Mouse (Mus musculus) heart, adult 18-20 months (tissue): Measurements from ENCODE around the gene Pde4d. TPM values are rescaled to one million over a fixed set of nuclear protein-coding genes. Genes with fewer than 3 reads are reported as not detected.
A peak's percentile ranks its signal among the peaks of the same experiment; 100 is the strongest.

Experiments used
- DNase-seq, 2 experiments: peaks; one replicate each; pipeline ENCODE4 v3.0.0; 2021 to 2022; ENCODE audit warnings: mixed read lengths in 1 of 2
- total RNA-seq, 2 experiments: library from RNA; stranded (reverse); gene quantifications; 2 replicates each; pipeline ENCODE4 v1.2.3; 2021

The Pde4d gene
- total RNA-seq, 2 experiments from 2014 or later = 35.4 to 40.4 TPM

DNA sequence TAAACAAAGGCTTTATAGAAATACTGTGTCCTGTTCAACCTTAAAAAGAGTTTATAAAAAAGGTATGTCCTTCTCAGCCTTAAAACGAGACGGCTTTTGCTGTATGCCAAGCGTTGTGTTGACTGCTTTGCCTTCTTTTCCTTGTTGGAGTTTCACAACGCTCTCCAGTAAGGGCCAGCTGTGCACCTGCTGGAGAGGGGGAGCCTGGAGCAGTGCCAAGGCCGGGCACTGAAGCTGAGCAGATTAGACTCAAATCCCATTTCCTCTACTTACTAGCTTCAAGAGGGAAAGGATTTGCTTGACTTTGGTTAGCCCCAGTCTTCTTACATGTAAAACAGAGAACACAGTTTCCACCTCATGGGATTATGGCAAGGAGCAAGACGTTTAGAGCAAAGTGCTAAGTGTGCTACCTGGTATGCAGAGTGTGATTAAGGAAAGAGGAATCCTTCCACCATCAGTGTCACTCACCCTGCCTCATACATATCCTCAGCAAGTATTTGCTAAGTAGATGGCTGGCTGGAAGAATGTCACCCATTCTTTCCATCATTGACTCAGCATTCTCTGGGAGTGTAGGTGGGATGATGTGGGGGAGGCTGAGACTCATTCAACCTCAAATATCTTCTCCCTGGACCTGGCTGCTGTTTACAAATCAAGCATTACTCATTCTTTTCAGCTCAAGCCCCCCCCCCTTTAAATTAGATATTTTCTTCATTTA lies 149.6 kb downstream of the Pde4d start:
- DNase-seq = no peak

DNA sequence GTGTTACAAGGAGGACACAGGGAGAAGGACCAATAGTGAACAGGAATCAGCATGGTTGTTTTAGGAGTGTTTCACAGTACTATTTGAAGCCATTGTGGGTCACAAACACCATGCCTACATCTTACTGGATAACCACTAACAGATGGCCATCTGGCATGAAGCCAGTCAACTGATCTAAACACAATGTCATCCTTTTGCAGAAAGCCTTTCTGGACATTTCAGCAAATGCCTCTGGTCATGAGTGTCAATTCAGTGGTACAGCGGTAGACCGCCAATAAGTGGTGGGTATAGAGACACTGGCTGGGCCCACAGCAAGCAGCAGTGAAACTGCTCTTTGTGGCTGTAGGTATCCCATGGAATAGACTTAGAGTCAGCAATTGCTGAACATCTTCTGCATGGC lies 151.3 kb downstream of the Pde4d start:
- no peak for DNase-seq

DNA sequence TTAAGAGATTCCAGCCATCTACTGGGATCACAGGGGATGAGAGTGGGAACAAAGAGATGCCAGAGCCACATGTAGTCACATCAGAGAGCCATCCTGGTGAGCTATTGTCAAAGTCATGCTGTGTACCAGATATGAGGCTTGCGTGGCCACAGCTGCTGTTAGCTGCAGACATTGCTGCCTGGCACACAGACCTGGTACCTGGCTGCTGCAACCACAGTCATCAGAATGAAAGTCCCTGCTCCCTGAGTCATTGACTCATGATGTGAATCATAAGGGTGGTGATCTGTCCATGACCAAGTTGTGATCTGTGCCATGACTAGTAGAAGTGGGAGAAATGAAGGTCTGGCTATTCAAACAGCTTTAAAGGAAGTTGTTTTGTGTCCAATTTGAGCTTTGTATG lies 153.8 kb downstream of the Pde4d start:
- DNase-seq = no peak

DNA sequence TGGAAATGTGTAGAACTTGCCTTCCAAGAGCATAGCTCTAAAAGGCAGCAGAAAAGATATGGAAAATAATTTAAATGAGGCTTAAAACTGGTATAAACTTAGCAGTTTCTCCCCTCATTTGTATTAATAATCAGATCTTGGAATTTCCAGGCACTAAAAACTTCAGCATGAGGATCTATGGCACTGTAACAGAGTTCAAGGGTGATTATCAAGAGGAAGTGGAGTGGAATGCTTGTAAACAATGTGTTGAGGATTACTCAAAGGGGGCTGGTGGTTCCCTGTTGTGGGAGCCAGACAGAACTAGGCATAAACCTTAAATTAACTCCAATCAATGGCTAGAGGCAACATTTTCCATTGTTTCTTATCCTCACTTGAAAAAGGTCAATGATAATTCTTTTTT lies 154.5 kb downstream of the Pde4d start:
- no peak for DNase-seq

DNA sequence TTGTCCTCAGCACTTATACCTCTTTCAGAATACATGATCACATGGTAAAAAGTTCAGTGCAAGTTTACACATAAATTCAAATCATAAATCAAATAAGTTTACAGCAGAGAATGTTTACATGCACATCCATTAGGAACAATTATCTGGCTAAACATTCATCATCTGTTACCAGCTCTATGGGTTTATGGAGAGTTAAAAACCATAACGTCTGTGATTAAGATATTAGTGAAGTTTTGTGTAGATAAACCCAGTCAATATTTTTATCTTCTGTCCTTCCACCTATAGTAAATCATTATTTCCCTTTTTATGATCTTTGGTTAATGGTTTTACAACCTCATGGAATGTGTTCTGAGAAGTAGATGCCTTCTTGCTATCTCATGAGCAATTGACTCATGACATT lies 168.5 kb downstream of the Pde4d start:
- DNase-seq = no peak

DNA sequence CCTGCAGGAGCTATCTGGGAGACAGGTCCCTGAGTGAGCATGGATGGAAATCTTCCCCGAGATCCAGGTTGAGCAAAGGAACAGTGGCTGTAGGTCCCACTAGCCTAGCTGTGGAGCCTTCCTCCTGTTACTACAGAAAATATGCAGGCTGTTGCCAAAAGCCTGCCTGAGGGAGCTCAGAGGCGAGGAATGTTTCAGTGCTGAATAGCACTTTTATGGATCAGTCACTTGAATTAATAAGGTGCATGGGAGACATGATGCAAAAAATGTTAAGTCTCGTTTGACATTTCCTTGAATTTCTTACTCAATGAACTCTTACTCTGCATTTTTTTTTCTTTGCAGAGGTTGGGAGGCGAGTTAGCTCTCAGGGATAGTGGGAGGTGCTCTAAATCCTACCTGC lies 172.9 kb downstream of the Pde4d start:
- DNase-seq = no peak

DNA sequence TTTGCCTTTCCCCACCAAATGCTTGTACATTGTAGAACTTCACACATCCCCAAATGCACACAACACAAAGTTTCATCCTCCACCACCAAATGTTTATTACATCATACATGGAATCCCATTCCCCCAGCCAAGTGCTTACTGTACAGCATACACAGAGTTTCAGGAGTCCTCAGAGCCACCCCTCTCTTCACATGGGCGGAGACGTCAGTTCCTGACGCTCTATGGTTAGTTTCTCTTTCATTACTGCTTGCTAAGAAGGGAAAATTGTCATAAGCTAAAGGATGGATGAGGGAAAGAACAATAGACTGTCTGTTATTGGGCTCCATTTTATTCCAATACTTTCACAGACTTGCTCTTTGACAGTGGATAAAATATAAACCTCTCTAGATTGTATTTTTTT lies 174.2 kb downstream of the Pde4d start:
- DNase-seq = no peak

DNA sequence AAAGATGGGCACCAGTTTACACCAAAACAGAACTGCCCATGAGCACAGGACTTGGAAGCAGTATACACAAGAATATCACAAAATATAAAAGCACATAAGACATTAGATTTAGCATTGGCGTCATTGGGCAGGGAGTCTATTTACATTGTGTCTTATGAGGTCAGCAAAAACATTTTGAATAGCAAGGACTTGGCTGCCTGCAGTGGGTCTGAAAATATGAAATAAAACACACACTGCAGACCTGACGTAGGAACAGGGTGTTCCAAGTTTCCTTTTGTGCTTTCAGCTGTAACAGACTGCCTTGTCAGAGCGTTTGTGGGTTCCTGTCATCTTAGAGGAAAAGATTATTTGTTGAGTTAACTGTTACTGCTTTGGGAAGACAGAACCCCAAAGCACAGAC lies 176.4 kb downstream of the Pde4d start:
- no peak for DNase-seq

DNA sequence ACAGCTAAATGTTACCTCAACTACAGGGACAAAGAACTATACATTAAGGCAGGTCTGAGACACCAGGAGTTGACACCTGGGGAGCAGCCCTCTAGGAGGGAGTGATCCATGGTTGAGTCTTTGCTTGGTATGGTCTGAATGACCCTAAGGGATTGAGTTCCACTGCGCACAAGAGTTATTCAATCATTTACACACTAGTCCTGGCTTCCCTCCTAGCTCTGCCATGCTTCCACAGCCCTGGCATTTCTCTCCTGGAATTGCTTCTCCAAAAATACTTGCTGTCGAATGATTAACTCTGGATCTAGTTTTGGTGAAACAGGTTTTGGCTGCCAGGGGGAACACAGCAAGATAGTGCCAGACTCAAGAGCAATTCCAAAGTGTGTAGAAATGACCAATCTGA lies 178.8 kb downstream of the Pde4d start:
- DNase-seq = no peak

DNA sequence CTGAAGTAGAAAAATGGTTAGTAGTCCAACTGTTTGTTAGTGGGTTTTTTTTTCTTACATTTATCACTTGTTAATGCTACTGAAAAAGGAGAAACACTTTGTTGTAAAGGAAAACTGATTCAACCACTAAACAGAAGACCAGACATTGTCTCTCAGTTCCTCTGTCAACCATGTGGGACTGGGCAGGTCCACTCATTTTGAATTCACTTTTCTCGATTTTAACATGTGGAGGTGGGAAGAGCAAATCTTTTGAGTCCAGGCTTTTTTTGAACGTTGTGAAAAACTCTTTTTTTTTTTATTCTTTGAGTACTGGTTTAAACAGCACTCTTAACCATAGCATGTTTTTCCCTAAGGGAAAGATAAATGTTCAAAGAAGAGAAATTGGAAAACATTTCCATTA lies 180.8 kb downstream of the Pde4d start:
- DNase-seq = no peak

DNA sequence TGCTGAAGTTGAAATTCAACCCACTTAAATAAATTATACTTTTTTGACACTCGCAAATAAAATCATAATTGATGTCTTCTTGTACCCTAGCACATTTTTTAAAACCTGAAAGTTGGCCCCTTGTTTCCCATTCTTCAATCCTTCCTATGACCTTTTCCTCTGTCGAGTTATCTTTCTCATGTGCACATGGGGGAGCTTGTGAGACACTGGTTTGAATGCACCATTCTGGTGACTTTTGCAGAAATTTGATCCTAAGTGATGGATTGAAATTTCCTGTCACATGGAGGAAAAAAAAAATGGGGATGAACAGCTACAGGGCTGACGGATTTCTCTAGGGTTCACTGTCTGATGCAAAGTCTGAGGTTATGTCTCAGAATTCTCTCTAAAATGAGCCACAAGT lies 181.5 kb downstream of the Pde4d start:
- no peak for DNase-seq

DNA sequence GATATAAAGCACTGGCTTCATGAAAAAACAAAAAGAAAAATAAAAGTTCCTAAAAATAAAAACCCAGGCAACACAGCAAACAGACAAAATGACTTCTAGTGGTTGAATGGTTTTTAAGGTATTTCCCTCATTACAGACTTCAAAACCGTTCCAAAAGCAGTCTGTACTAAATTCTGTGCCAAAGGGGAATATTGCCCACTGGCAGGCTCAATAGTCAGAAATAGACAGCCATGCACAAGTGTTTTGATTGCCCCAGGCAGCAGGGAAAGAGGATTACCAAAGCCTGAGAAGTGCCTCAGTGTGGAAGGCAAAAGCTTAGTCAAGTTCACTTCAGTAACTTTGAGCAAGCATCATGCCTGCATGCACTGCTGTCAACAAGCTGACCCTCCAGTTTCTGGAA lies 186.8 kb downstream of the Pde4d start:
- DNase-seq = no peak

DNA sequence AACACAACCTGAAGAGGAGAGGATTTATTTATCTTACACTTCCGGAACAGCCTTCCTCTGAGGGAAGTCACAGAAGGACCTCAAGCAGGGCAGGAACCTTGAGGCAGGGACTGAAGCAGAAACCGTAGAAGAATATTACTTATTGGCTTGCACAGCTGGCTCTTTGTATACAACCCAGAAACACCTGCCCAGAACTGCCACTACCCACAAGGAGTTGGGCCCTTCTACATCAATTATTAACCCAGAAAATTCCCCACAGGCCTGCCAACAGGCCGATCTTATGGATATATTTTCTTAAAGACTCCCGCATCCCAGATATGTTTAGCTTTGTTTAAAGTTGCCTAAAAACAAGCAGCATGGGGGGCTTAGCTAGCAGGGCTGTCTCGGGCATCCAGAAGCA lies 192.5 kb downstream of the Pde4d start:
- no peak for DNase-seq

DNA sequence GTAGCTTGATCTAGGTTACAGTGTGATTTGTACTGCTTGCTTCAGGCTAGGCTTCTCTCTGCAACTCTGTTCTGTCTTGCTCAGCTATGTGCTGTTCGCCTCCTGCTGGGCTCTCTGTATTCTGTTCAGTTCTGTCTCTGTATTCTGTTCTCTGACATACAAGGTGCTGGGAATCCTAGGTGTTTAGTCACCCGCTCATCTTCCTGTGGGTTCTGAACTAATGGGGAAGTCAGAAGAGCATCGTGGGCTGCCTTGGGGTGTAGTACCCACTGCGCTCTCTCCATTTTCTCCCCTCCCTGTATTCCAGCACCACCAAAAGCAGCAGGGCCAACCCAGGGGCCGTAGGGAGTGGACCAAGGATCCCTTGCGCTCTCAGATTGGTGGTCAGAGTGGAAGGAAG lies 197.1 kb downstream of the Pde4d start:
- no peak for DNase-seq

DNA sequence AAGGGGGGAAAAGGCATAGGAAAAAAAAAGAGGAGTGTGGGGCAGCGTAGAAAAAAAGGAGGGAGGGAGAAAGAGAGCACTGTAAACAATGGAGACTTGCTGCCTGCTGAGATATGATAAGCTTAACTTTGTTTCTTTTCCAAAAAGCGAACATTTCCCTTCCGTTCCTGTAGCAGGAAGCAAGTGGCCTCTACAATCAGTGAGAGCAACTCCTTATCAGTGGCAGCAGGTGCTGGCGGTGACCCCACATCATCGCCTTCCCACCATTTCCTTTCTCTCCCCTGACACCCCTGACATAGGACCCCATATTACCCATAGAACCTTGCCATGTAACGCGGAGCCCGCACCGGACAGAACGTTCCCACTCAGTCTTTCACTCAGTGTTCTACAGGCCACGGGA lies 197.5 kb downstream of the Pde4d start:
- DNase-seq = no peak

DNA sequence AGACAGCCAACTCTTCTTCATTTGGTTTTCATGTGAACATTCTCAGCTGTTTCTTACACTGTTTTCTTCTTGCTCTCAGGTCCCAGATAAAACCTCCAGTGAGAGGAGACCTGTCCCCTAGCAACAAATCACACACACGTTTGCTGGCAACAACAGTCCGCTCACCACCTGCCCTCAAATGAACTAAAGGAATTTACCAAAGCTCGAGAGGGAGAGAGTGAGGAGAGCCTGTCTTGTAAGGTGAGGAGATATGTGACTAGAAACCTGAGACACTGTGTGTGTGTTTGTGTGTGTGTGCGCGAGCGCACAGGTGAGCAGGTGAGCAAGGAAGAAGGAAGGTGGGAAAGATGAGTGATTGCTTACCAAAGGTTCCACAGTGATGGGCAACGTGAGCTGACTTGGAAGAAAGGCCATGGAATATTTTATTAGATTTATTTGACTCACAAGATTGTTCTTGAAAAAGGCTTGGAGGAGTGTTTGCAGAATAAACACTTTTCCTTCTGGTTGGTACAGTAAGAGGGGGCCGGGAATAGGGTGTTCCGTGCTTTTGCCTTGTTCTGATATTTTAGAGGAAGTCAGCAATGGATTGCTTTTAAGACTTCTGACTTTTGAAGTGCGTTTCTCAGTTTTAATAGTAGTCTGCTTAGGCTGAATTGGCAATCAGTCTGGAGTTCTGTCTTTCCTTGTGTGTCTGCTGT lies 204.4 kb downstream of the Pde4d start:
- no peak for DNase-seq

DNA sequence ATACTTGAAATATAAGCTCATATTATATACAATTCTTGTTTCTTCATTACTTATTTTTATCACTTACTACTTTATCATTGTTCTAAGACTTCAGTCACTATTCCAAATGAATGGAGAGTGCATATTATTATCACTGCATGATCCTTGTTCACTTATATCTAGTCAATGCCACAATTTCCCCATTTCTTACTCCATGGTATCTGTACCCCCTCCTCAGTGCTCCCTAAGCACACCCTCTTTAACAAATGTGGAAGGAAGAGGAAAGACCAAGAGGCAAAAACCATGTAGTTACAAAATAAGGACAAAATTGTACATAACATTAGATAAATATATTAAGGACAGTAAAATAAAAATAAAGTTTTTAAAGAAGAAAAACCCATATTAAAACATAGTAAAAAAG lies 216.8 kb downstream of the Pde4d start:
- no peak for DNase-seq

DNA sequence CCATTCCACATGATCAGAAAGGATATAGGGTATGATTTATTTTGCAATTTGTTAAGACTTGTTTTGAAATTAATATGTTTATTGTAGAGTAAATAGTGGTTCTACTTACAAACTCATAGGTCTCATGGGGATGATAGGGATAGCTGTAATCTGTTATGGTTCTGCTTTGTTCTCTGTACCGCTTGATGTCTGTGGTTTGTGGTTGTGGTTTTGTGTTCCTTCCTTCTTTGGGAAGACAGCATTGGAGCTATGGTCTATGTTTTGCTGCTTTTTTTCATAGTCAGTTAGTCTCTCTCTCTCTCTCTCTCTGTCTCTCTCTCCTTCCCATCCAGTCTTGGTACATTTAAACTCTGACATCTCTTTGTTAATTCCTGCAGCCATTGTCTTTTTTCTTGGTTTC lies 217.3 kb downstream of the Pde4d start:
- DNase-seq = no peak

DNA sequence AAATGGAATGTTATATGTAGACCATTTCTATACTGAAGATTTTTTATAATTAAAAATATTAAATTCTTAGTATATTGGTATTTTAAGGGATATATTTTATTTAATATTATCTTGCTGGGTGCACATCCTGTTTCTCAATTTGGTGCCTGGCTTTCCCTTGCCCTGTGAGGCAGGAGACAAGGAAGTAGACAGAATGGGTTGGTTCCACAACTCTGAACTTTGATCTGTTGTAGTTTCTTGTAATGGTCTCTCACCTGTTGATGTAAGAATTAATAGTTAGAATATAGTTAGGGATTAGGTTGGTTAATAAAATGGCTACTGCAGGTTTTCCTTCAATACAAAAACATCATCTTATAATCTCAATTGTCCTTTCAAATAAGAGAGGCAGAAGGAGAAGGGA lies 227.3 kb downstream of the Pde4d start:
- no peak for DNase-seq

DNA sequence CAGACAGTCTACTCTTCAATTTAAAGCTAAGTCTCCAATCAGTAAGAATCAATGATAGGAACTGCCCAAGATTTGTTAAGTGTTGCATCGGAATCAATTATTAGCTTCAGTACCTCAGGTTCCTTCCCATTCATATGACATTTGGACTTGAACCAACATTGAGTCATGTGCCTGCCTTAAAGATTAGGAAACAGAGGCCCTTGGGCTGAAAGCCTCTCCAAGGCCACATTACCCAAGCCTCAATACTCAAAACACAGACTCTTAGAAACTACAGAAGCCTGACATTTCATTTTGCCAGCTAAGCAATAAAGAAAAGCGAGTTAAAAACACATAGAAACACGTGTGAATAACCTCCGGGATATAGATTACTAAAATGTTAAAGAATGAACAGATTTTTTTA lies 233.3 kb downstream of the Pde4d start:
- DNase-seq = no peak

DNA sequence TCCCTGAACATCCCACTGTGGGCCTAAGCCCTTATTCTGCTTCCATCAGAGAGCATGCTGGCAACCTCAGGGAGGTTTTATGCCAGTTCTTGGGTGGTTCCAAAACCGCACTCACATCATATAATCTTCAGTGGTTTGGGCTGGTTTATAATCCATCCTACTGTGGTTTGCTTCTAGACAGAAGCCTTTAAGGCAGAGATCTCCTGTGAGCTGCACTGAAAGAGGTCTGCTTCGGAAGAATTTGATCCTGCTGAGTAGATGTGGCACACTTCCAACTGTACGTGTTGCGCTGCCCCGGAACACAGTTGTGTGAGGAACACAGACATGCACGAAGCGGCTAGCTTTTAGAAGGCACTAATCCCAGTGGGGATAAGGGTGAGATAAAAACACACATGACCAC lies 236.1 kb downstream of the Pde4d start:
- DNase-seq = peak; percentile 3 to 10

DNA sequence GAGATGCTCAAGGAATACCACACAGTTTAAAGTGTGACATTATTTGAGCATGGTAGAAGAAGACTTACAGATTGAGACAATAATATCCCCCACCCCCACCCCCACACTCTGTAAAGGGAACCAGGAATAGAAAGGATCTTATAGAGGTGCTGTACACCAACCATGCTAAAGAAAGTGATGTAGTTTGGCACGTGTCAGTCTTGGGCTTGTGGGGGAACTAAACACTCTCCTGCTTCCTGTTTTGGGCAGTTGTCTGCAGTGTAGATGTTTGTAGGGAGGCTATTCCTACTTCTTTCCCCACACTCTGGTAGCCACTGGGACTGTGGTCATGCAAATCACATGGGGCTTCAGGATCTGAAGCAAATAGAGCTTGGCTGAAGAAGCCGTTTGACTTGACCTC lies 236.5 kb downstream of the Pde4d start:
- DNase-seq = no peak

DNA sequence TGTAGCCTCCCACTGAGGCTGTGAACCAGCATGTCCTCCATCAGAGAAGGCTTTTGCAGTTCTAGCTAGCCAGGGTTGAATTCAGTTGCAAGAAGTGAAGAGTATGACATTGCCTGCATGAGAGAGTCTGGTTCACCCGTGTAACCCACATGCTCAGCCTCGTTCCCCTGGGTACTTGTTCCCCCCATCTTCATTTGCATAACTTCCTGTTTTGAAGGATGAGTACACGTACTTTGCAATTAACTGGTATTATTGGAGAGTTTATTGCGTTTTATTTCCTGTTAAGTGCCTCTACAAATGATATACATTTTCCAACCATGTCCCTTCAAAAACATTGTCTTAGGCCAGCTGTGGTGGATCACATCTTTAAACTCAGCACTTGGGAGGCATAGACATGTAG lies 237.1 kb downstream of the Pde4d start:
- DNase-seq = no peak

DNA sequence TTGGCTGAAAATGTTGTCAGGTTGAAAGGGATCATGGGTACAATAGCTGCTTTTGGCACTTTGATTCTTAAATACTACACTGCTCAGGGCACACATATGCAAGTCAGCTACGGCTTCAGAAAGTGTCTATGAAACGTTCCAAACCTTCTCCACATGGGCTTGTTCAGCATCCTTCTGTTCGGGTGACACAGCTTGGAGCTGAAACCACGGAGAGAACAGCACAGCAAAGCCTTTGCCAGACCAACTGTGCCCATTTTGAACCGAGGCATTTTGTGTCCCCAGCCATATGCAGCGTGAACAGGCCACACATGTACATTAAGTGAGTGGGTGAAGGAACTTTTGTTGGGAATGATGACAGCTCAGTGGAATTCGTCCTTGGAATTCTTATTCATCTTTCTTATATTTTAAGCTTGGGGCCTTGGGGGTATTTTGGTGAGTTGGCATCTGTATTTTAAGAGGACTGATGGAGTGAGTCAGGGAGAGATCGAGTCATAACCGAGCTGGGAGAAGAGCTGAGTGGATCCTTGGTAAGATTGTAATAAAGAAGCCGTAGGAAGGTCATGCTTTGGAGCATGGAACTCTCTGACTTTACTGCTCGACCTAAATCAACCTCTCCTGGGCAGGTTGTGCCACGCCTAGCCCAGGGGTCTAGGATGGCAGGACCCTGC lies 243.3 kb downstream of the Pde4d start:
- no peak for DNase-seq
